Mouse (Mus musculus): Measurements from ENCODE around the gene Itpa. TPM values are rescaled to one million over a fixed set of nuclear protein-coding genes. Genes with fewer than 3 reads are reported as not detected.

Itpa gene
- polyA plus RNA-seq, 1 experiment from 2014 or later, result 117 TPM

- Histone ChIP-seq H3K4me2 (ENCODE audit: low read depth, low read length) (peak overlapping the region; percentile 40), H3K36me3 (ENCODE audit: control insufficient read depth, insufficient read depth, low read length) (no peaks in the 10 kb centered on the region; the same call in 1 of the 2 replicates), H3K4me1 (ENCODE audit: control insufficient read depth, insufficient read depth, low read length) (peaks cover 9% of the 10 kb centered on the region; the same call in 1 of the 2 replicates), H3K27me3 (ENCODE audit: control insufficient read depth, insufficient read depth, low read length) (peaks cover 39% of the 10 kb centered on the region), H3K4me3 (ENCODE audit: low read depth, low read length) (peak overlapping the region; percentile 11), H3K9ac (replicated peaks; ENCODE audit: low read depth, low read length) (peak overlapping the region; percentile 41), H3K27ac (ENCODE audit: low read depth, low read length) (no peak overlapping the region), H3K9me3 (ENCODE audit: control insufficient read depth, low read length) (no peaks in the 10 kb centered on the region)
- 3% methylated on average over 36 of the region's 38 CpGs for WGBS
- 0 out of 2 replicates have a peak, but pooled peaks have one; percentile 7 for ATAC-seq (ENCODE audit: low read depth)
These were observed 32.5 kb upstream of the Itpa start for GRCm38 (mm10) chr2:130634739-130635411.

GRCm38 (mm10) chr2:130635847-130636246, 31.6 kb upstream of the Itpa start:
- H3K9ac ChIP-seq (replicated peaks; ENCODE audit: low read depth, low read length), result no peak overlapping the region
- H3K9me3 ChIP-seq (ENCODE audit: control insufficient read depth, low read length), result no peaks in the 10 kb centered on the region
- H3K4me2 ChIP-seq (ENCODE audit: low read depth, low read length), result no peak overlapping the region
- H3K27ac ChIP-seq (ENCODE audit: low read depth, low read length), result no peak overlapping the region
- peaks cover 39% of the 10 kb centered on the region for H3K27me3 ChIP-seq (ENCODE audit: control insufficient read depth, insufficient read depth, low read length)
- peaks cover 9% of the 10 kb centered on the region; the same call in 1 of the 2 replicates for H3K4me1 ChIP-seq (ENCODE audit: control insufficient read depth, insufficient read depth, low read length)
- no peak overlapping the region for H3K4me3 ChIP-seq (ENCODE audit: low read depth, low read length)
- WGBS, result 14% methylated on average over 21 of the region's 21 CpGs
- no peak for ATAC-seq (ENCODE audit: low read depth)
- H3K36me3 ChIP-seq (ENCODE audit: control insufficient read depth, insufficient read depth, low read length), result no peaks in the 10 kb centered on the region; the same call in 1 of the 2 replicates

GRCm38 (mm10) chr2:130638101-130638611, 29.3 kb upstream of the Itpa start:
- Histone ChIP-seq H3K9ac (replicated peaks; ENCODE audit: low read depth, low read length) (no peak overlapping the region), H3K4me2 (ENCODE audit: low read depth, low read length) (no peak overlapping the region), H3K4me1 (ENCODE audit: control insufficient read depth, insufficient read depth, low read length) (peaks cover 11% of the 10 kb centered on the region; the same call in 1 of the 2 replicates), H3K36me3 (ENCODE audit: control insufficient read depth, insufficient read depth, low read length) (no peaks in the 10 kb centered on the region; the same call in 1 of the 2 replicates), H3K4me3 (ENCODE audit: low read depth, low read length) (no peak overlapping the region), H3K27me3 (ENCODE audit: control insufficient read depth, insufficient read depth, low read length) (peaks cover 39% of the 10 kb centered on the region), H3K9me3 (ENCODE audit: control insufficient read depth, low read length) (no peaks in the 10 kb centered on the region), H3K27ac (ENCODE audit: low read depth, low read length) (no peak overlapping the region)
- ATAC-seq (ENCODE audit: low read depth), result no peak
- WGBS, result 28% methylated on average over 16 of the region's 16 CpGs

- Histone ChIP-seq H3K4me2 (ENCODE audit: low read depth, low read length) (no peak overlapping the region), H3K9ac (replicated peaks; ENCODE audit: low read depth, low read length) (no peak overlapping the region), H3K4me1 (ENCODE audit: control insufficient read depth, insufficient read depth, low read length) (peaks cover 11% of the 10 kb centered on the region; the same call in 1 of the 2 replicates), H3K4me3 (ENCODE audit: low read depth, low read length) (no peak overlapping the region), H3K9me3 (ENCODE audit: control insufficient read depth, low read length) (no peaks in the 10 kb centered on the region), H3K27ac (ENCODE audit: low read depth, low read length) (no peak overlapping the region), H3K36me3 (ENCODE audit: control insufficient read depth, insufficient read depth, low read length) (no peaks in the 10 kb centered on the region; the same call in 1 of the 2 replicates), H3K27me3 (ENCODE audit: control insufficient read depth, insufficient read depth, low read length) (peaks cover 32% of the 10 kb centered on the region)
- 77% methylated on average over 6 of the region's 6 CpGs for WGBS
- no peak for ATAC-seq (ENCODE audit: low read depth)
These were observed 28.1 kb upstream of the Itpa start for GRCm38 (mm10) chr2:130639276-130639675.

GRCm38 (mm10) chr2:130641351-130642025, 25.9 kb upstream of the Itpa start:
- Histone ChIP-seq H3K4me3 (ENCODE audit: low read depth, low read length) (peak overlapping the region; percentile 68), H3K9me3 (ENCODE audit: control insufficient read depth, low read length) (no peaks in the 10 kb centered on the region), H3K27ac (ENCODE audit: low read depth, low read length) (no peak overlapping the region), H3K4me1 (ENCODE audit: control insufficient read depth, insufficient read depth, low read length) (peaks cover 2% of the 10 kb centered on the region; the same call in 1 of the 2 replicates), H3K36me3 (ENCODE audit: control insufficient read depth, insufficient read depth, low read length) (no peaks in the 10 kb centered on the region), H3K9ac (replicated peaks; ENCODE audit: low read depth, low read length) (peak overlapping the region; percentile 83; the same call in 1 of the 2 replicates), H3K27me3 (ENCODE audit: control insufficient read depth, insufficient read depth, low read length) (peaks cover 13% of the 10 kb centered on the region), H3K4me2 (ENCODE audit: low read depth, low read length) (peak overlapping the region; percentile 78)
- WGBS, result 66% methylated on average over 6 of the region's 6 CpGs
- ATAC-seq (ENCODE audit: low read depth), result no peak

GRCm38 (mm10) chr2:130642197-130642660, 25.2 kb upstream of the Itpa start:
- peak overlapping the region; percentile 78 for H3K4me2 ChIP-seq (ENCODE audit: low read depth, low read length)
- ATAC-seq (ENCODE audit: low read depth), result peak; percentile 82
- peaks cover 2% of the 10 kb centered on the region; the same call in 1 of the 2 replicates for H3K4me1 ChIP-seq (ENCODE audit: control insufficient read depth, insufficient read depth, low read length)
- H3K27me3 ChIP-seq (ENCODE audit: control insufficient read depth, insufficient read depth, low read length), result 0 out of 2 replicates have a peak, but pooled peaks cover 7% of the 10 kb centered on the region
- peak overlapping the region; percentile 72 for H3K27ac ChIP-seq (ENCODE audit: low read depth, low read length)
- WGBS, result 2% methylated on average over 13 of the region's 27 CpGs
- H3K9ac ChIP-seq (replicated peaks; ENCODE audit: low read depth, low read length), result peak overlapping the region; percentile 83
- no peaks in the 10 kb centered on the region for H3K9me3 ChIP-seq (ENCODE audit: control insufficient read depth, low read length)
- peak overlapping the region; percentile 68 for H3K4me3 ChIP-seq (ENCODE audit: low read depth, low read length)
- H3K36me3 ChIP-seq (ENCODE audit: control insufficient read depth, insufficient read depth, low read length), result no peaks in the 10 kb centered on the region

DNA sequence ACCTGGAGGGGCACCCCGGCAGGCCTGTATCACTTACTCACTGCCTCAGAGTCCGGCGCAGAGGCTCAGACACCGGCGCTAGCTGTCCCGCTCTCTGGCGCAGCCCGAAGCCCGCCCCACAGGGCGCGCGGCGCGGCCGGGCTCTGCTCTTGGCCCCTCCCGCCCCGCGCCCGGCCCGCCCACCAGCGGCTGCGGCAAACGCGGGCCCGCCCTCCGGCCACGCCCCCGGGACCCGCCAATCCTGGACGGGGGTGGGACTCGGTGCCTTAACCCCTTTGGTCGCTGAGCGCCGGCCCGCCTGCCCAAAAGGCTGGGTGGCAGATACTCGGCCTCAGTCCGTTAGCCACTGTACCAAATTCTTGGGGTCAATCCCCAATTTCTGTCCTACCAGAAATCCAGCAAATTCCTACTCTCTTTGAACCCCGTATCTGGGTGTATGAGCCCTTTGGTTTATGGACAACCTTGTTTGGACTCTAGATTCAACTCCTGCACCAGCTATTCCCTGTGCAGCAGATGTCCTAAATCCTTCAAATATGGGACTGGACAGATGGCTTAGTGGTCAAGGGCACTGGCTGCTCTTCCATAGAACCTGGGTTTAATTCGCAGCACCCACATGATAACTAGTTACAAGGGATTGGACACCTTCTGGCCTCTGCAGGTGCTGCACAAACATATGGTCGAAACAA, 24.6 kb upstream of the Itpa start, which contains the start of gene Lzts3:
Gene Lzts3, minus strand, starts transcription at position 120 of the 686 bp plus-strand sequence.
- peak; percentile 95 for ATAC-seq (ENCODE audit: low read depth)
- Histone ChIP-seq H3K36me3 (ENCODE audit: control insufficient read depth, insufficient read depth, low read length) (no peaks in the 10 kb centered on the region), H3K4me3 (ENCODE audit: low read depth, low read length) (peak within 1 kb of the TSS; percentile 68), H3K9ac (replicated peaks; ENCODE audit: low read depth, low read length) (peak within 1 kb of the TSS; percentile 83), H3K27ac (ENCODE audit: low read depth, low read length) (peak within 1 kb of the TSS; percentile 72), H3K4me2 (ENCODE audit: low read depth, low read length) (peak within 1 kb of the TSS; percentile 78), H3K9me3 (ENCODE audit: control insufficient read depth, low read length) (no peaks in the 10 kb centered on the region), H3K27me3 (ENCODE audit: control insufficient read depth, insufficient read depth, low read length) (0 out of 2 replicates have a peak, but pooled peaks cover 2% of the 10 kb centered on the region), H3K4me1 (ENCODE audit: control insufficient read depth, insufficient read depth, low read length) (peaks cover 2% of the 10 kb centered on the region; the same call in 1 of the 2 replicates)
- WGBS, result 5% methylated on average over 25 of the region's 40 CpGs

DNA sequence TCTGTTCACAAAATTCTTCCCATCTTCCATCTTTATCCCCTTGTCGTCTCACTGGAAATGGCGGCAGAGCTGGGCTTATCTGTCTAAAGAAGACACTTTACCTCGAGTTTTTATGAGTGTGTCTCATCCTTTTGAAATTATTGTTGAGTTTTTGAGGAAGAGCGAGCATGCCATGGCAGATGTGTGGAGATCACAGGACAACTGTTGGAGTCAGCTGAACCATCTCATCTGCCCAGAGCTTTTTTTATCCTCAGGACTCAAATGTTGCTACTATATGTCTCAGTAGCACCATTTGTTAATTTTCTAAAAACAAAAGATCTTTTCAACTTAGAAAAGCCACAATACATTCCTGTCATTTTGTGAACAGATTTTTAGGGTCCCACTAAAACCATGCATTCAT, 22.2 kb upstream of the Itpa start:
- Histone ChIP-seq H3K36me3 (ENCODE audit: control insufficient read depth, insufficient read depth, low read length) (no peaks in the 10 kb centered on the region), H3K9ac (replicated peaks; ENCODE audit: low read depth, low read length) (no peak overlapping the region), H3K9me3 (ENCODE audit: control insufficient read depth, low read length) (no peaks in the 10 kb centered on the region), H3K27ac (ENCODE audit: low read depth, low read length) (no peak overlapping the region), H3K4me2 (ENCODE audit: low read depth, low read length) (no peak overlapping the region), H3K4me1 (ENCODE audit: control insufficient read depth, insufficient read depth, low read length) (peaks cover 2% of the 10 kb centered on the region; the same call in 1 of the 2 replicates), H3K27me3 (ENCODE audit: control insufficient read depth, insufficient read depth, low read length) (no peaks in the 10 kb centered on the region), H3K4me3 (ENCODE audit: low read depth, low read length) (no peak overlapping the region)
- no peak for ATAC-seq (ENCODE audit: low read depth)
- 82% methylated on average over 4 of the region's 4 CpGs for WGBS

Data from neural tube, embryonic 14.5 days (tissue).